Mouse (Mus musculus) hindbrain, postnatal 0 days (tissue): ENCODE data around the gene Eif4e2. TPM values are rescaled to one million over a fixed set of nuclear protein-coding genes. Genes with fewer than 3 reads are reported as not detected.

ENCODE experiments used
- ATAC-seq: fragments of 200-750 bp; cut with Nextera tagmentation; 2 replicates; pipeline ENCODE4 v1.8.0; 2017; ENCODE audit warnings: mild to moderate bottlenecking, moderate TSS enrichment, moderate library complexity
- DNase-seq: peaks from one replicate; pipeline ENCODE4 v3.0.0-alpha.2; 2015; ENCODE audit warnings: low spot score
- H3K27ac ChIP-seq: fragments of 300-500 bp; sonication (generic); 2 replicates; pipeline ENCODE4 v1.5.1; 2014; ENCODE audit warnings: mild to moderate bottlenecking
- H3K27me3 ChIP-seq: fragments of 300-500 bp; sonication (generic); 2 replicates; pipeline ENCODE4 v1.6.1; 2014; ENCODE audit warnings: low read length, mixed read lengths; ENCODE audit not compliant: insufficient read depth
- H3K36me3 ChIP-seq: fragments of 300-500 bp; sonication (generic); 2 replicates; pipeline ENCODE4 v1.6.1; 2014; ENCODE audit warnings: low read length, mixed read lengths; ENCODE audit not compliant: insufficient read depth
- H3K4me1 ChIP-seq: fragments of 300-500 bp; sonication (generic); 2 replicates; pipeline ENCODE4 v1.6.1; 2014; ENCODE audit warnings: antibody characterized with exemption, low read length, mixed read lengths; ENCODE audit not compliant: insufficient read depth
- H3K4me2 ChIP-seq: fragments of 300-500 bp; sonication (generic); 2 replicates; pipeline ENCODE4 v1.6.1; 2014; ENCODE audit warnings: low read depth, mild to moderate bottlenecking, low read length, moderate library complexity, mixed read lengths
- H3K4me3 ChIP-seq: fragments of 300-500 bp; sonication (generic); 2 replicates; pipeline ENCODE4 v1.5.1; 2014; ENCODE audit warnings: low read length
- H3K9ac ChIP-seq: fragments of 300-500 bp; sonication (generic); replicated peaks from 2 replicates; pipeline ENCODE4 v1.6.1; 2014; ENCODE audit warnings: mild to moderate bottlenecking, low read length, moderate library complexity, mixed read lengths
- H3K9me3 ChIP-seq: fragments of 300-500 bp; sonication (generic); 2 replicates; pipeline ENCODE4 v1.6.1; 2016; ENCODE audit warnings: low read length, mixed read lengths
- CTCF ChIP-seq: IDR thresholded peaks from 2 replicates; pipeline ENCODE4 v1.5.1; 2016; ENCODE audit warnings: antibody characterized with exemption, control low read depth, low read depth
- WGBS: fragments of 180-500 bp; shearing (Covaris S2); extraction: QIAGEN DNeasy Blood & Tissue Kit; methylation state at CpG from one replicate; pipeline ENCODE4 v1.1.7; 2014; 5-methylcytosine and 5-hydroxymethylcytosine counted together
- polyA plus RNA-seq: library from polyadenylated mRNA; unstranded; fragments of >200 nt; fragmentation: Nextera tagmentation; extraction: Ambion mirVana; gene quantifications from 2 replicates; pipeline ENCODE4 v1.2.1, GENCODE M21; 2015
- total RNA-seq: library from RNA; depleted of rRNA; stranded (reverse); fragments of >200 nt; gene quantifications from 2 replicates; pipeline ENCODE4 v1.2.3, GENCODE M21; 2014

Eif4e2 gene
- total and polyA plus RNA-seq, 2 experiments from 2014 or later = 60.4 to 99.7 TPM

- Histone ChIP-seq H3K27me3 (0 out of 2 replicates have a peak, but pooled peaks cover 4% of the 10 kb centered on the region), H3K9ac (no peak overlapping the region), H3K9me3 (no peaks in the 10 kb centered on the region), H3K27ac (no peak overlapping the region), H3K4me1 (peaks cover 5% of the 10 kb centered on the region), H3K4me2 (0 out of 2 replicates have a peak overlapping the region, but pooled peaks have one; percentile 16), H3K4me3 (no peak overlapping the region), H3K36me3 (no peaks in the 10 kb centered on the region)
- DNase-seq (peak; percentile 81), ATAC-seq (peak; percentile 36; the same call in 1 of the 2 replicates)
- WGBS = 24% methylated on average over 28 of the region's 28 CpGs
- TF ChIP-seq CTCF = peak; percentile 72
Measured at GRCm38 (mm10) chr1:87174006-87174955, 39.4 kb upstream of the Eif4e2 start.

DNA sequence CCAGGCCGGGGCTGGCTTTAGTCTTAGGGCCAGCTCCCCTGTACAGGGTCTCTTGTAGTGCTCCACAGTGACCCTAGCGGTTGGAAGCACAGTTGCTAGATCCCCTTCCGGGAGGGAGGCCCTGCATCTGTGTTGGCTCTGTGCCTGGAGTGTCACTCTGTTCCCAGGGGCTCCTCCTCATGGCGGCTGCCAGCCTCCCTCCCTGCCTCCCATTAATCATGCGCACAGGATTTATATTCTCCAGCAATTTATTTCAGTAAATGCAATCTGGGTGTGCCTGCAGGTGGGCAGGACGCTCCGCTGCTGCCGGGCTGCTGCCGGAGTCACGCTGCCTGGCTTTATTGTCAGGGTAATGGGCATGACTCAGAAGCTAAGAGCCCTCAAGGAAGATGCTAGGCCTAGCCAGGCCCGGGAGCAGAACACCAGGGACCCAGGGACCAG is 37.8 kb upstream of the Eif4e2 start:
- ATAC-seq (peak; percentile 76), DNase-seq (peak; percentile 87)
- no peak overlapping the region for H3K27ac ChIP-seq
- 0 out of 2 replicates have a peak, but pooled peaks cover 4% of the 10 kb centered on the region for H3K27me3 ChIP-seq
- H3K4me2 ChIP-seq = no peak overlapping the region
- no peaks in the 10 kb centered on the region for H3K9me3 ChIP-seq
- H3K36me3 ChIP-seq = no peaks in the 10 kb centered on the region
- H3K9ac ChIP-seq = no peak overlapping the region
- 8% methylated on average over 11 of the region's 11 CpGs for WGBS
- H3K4me3 ChIP-seq = no peak overlapping the region
- H3K4me1 ChIP-seq = peaks cover 5% of the 10 kb centered on the region
- peak; percentile 67 for TF ChIP-seq CTCF

GRCm38 (mm10) chr1:87180896-87181295 is 32.8 kb upstream of the Eif4e2 start:
- Histone ChIP-seq H3K4me1 (peaks cover 2% of the 10 kb centered on the region), H3K36me3 (no peaks in the 10 kb centered on the region), H3K9ac (no peak overlapping the region), H3K27me3 (peaks cover 9% of the 10 kb centered on the region; the same call in 1 of the 2 replicates), H3K9me3 (no peaks in the 10 kb centered on the region), H3K4me2 (no peak overlapping the region), H3K4me3 (no peak overlapping the region), H3K27ac (no peak overlapping the region)
- no peak for TF ChIP-seq CTCF
- 63% methylated on average over 5 of the region's 5 CpGs for WGBS
- DNase-seq (no peak), ATAC-seq (no peak)

GRCm38 (mm10) chr1:87183013-87183412 is 30.7 kb upstream of the Eif4e2 start, which contains the start of gene Prss56:
Prss56 (plus strand) TSS chr1:87183313.
- ATAC-seq = no peak
- no peak within 1 kb of the TSS for H3K27ac ChIP-seq

DNA sequence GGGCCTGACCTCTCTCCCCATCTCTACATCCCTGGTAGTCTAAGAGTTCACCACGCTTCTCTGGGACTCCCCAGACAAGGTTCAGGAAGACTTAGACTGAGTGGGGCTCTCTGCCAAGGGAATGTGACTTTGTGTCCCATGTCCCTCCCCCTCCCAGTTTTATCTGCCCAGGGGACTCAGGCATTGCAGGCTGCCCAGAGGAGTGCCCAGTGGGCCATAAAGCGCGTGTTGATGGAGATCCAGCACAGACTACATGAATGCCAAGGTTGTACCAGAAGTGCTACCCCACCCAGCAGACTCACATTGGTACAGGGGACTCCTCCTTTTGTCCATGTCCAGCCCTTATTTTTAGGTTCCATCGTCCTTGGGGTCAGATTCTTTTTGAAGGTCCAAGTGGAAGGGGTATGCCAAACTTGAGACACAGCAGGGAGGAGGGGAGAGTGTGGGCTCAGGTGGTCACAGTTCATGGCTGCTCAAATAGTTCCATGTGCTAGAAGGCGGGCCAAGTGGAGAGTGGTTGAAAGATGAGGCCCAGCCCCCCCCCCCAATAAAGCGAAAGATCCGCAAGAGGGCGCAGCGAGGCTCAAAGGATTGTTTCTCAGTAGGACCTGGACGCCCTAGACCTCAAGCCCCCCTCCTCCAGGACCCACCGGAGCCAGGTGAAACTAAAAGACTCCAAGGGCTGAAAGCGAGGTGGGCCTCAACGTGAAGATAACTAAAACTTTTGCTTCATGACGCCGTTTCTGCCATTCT is 29.5 kb upstream of the Eif4e2 start:
- peak; percentile 45 for DNase-seq
- no peak overlapping the region for H3K4me3 ChIP-seq
- no peak overlapping the region for H3K27ac ChIP-seq
- H3K9me3 ChIP-seq = no peaks in the 10 kb centered on the region
- no peaks in the 10 kb centered on the region for H3K36me3 ChIP-seq
- 35% methylated on average over 15 of the region's 15 CpGs for WGBS
- no peak; the same call in 1 of the 2 replicates for TF ChIP-seq CTCF
- peak overlapping the region; percentile 34 for H3K4me2 ChIP-seq
- H3K27me3 ChIP-seq = peaks cover 25% of the 10 kb centered on the region; the same call in 1 of the 2 replicates
- no peak overlapping the region for H3K9ac ChIP-seq
- 0 out of 2 replicates have a peak, but pooled peaks have one; percentile 3 for ATAC-seq
- H3K4me1 ChIP-seq = no peaks in the 10 kb centered on the region

More at GRCm38 (mm10) chr1:87183013-87183412, 30.7 kb upstream of the Eif4e2 start, which contains the start of gene Prss56:
- Histone ChIP-seq H3K4me3 (no peak within 1 kb of the TSS), H3K9ac (no peak within 1 kb of the TSS), H3K9me3 (no peaks in the 10 kb centered on the region), H3K4me2 (no peak within 1 kb of the TSS), H3K27me3 (peaks cover 16% of the 10 kb centered on the region; the same call in 1 of the 2 replicates), H3K36me3 (no peaks in the 10 kb centered on the region), H3K4me1 (no peaks in the 10 kb centered on the region)
- no peak for TF ChIP-seq CTCF
- 62% methylated on average over 9 of the region's 9 CpGs for whole genome bisulfite sequencing
- no peak for DNase-seq

- no peaks in the 10 kb centered on the region for H3K4me1 ChIP-seq
- H3K27ac ChIP-seq = no peak overlapping the region
- H3K4me3 ChIP-seq = no peak overlapping the region
- no peaks in the 10 kb centered on the region for H3K9me3 ChIP-seq
- 10% methylated on average over 20 of the region's 20 CpGs for WGBS
- DNase-seq = peak; percentile 81
- H3K4me2 ChIP-seq = peak overlapping the region; percentile 34
- H3K27me3 ChIP-seq = peaks cover 25% of the 10 kb centered on the region; the same call in 1 of the 2 replicates
- peak; percentile 46 for ATAC-seq
- no peak overlapping the region for H3K9ac ChIP-seq
- H3K36me3 ChIP-seq = no peaks in the 10 kb centered on the region
- peak; percentile 75 for TF ChIP-seq CTCF
Measured at GRCm38 (mm10) chr1:87184751-87185139, 29.0 kb upstream of the Eif4e2 start.
